Mouse (Mus musculus): Measurements from ENCODE around the gene 1700017B05Rik.
"Not testable (repeated sequence)": the region's sequence is repeated elsewhere in the genome, so short reads cannot be mapped to it uniquely, and the experiment has no call there.

1700017B05Rik gene

GRCm38 (mm10) chr9:57223341-57223740 lies 39.1 kb downstream of the 1700017B05Rik start:
- DNase-seq (ENCODE audit: inconsistent age in 2 of 2, low spot score in 1 of 2): no peak

GRCm38 (mm10) chr9:57220356-57220755 lies 42.1 kb downstream of the 1700017B05Rik start:
- peak in 1 of 2 experiments; percentile 72 for DNase-seq (ENCODE audit: inconsistent age in 2 of 2, low spot score in 1 of 2)

- no peak for DNase-seq (ENCODE audit: inconsistent age in 2 of 2, low spot score in 1 of 2)
These were observed 42.9 kb downstream of the 1700017B05Rik start for GRCm38 (mm10) chr9:57219511-57219910.

- no peak for DNase-seq (ENCODE audit: inconsistent age in 2 of 2, low spot score in 1 of 2)
These were observed 43.6 kb downstream of the 1700017B05Rik start for GRCm38 (mm10) chr9:57218776-57219175.

- no peak for DNase-seq (ENCODE audit: inconsistent age in 2 of 2, low spot score in 1 of 2)
These were observed 45.2 kb downstream of the 1700017B05Rik start for GRCm38 (mm10) chr9:57217220-57217619.

GRCm38 (mm10) chr9:57214500-57214899 lies 47.9 kb downstream of the 1700017B05Rik start:
- DNase-seq (ENCODE audit: inconsistent age in 2 of 2, low spot score in 1 of 2): no peak

GRCm38 (mm10) chr9:57212448-57213222 lies 49.8 kb downstream of the 1700017B05Rik start:
- DNase-seq (ENCODE audit: inconsistent age in 2 of 2, low spot score in 1 of 2): no peak

- peak; percentile 33 to 71 for DNase-seq (ENCODE audit: inconsistent age in 2 of 2, low spot score in 1 of 2)
These were observed 53.1 kb downstream of the 1700017B05Rik start for GRCm38 (mm10) chr9:57209316-57209715.

- no peak for DNase-seq (ENCODE audit: inconsistent age in 2 of 2, low spot score in 1 of 2)
These were observed 55.5 kb downstream of the 1700017B05Rik start for GRCm38 (mm10) chr9:57206896-57207295.

GRCm38 (mm10) chr9:57203571-57203970 lies 58.8 kb downstream of the 1700017B05Rik start:
- DNase-seq (ENCODE audit: inconsistent age in 2 of 2, low spot score in 1 of 2): not testable (repeated sequence)
